Comparison of ENCODE assay signal across 9 mouse cellular contexts in genomic region chr1:91098887-91099286, GRCm38 (mm10). TPM values are rescaled to one million over a fixed set of nuclear protein-coding genes. Genes with fewer than 3 reads are reported as not detected.
A peak's percentile ranks its signal among the peaks of the same experiment; 100 is the strongest.
DNase-seq lines count a peak whose midpoint lies in the region; ATAC-seq and TF ChIP-seq lines count a peak whose summit lies in the region.
"Had no signal": no experiment of that assay in that cellular context is flagged by ENCODE, and none has a peak within 500 bp of the region (broad histone marks: within the 10 kb centered on the region; RNA-seq: fewer than 3 reads in every experiment).

No protein-coding gene starts in this region.

- H3K9ac ChIP-seq in hindbrain, embryonic 16.5 days (ENCODE audit: low read depth, low read length): no peak overlapping the region
- H3K9ac ChIP-seq: liver, embryonic 15.5 days had no signal

- peak; percentile 74 for TF ChIP-seq CTCF in cerebellum, adult 2 months (IDR thresholded peaks at IDR 0.05; ENCODE audit: borderline replicate concordance, insufficient read depth, low read depth, low read length)

- 22% methylated on average over 6 of the region's 6 CpGs for WGBS in cerebellum, adult 2 months
- WGBS in hindbrain, embryonic 16.5 days: 17% methylated on average over 6 of the region's 6 CpGs

- H3K27me3 ChIP-seq in cerebellum, adult 2 months (ENCODE audit: control insufficient read depth, insufficient read depth, low read length): no peaks in the 10 kb centered on the region
- H3K27me3 ChIP-seq in hindbrain, embryonic 16.5 days (replicated peaks; ENCODE audit: control insufficient read depth, insufficient read depth, low read length): no peaks in the 10 kb centered on the region
- H3K27me3 ChIP-seq: liver, embryonic 15.5 days had no signal

- peak; percentile 82 for DNase-seq in Muller cell, postnatal 12 days (ENCODE audit: inconsistent ontology term)
- peak; percentile 32 to 56 for DNase-seq in cerebellum, adult 2 months
- peak; percentile 51 to 63 for DNase-seq in gastrocnemius, adult 8-10 months (ENCODE audit: low spot score in 2 of 2)
- peak; percentile 50 to 57 for DNase-seq in layer of hippocampus, postnatal 36 days
- peak; percentile 73 for DNase-seq in right cerebral cortex, postnatal 4 days
- no peak for DNase-seq in yolk sac, embryonic 10.5 days (ENCODE audit: low spot score)

- H3K4me1 ChIP-seq in cerebellum, adult 2 months (ENCODE audit: control insufficient read depth, insufficient read depth, low read length): no peaks in the 10 kb centered on the region
- H3K4me1 ChIP-seq in hindbrain, embryonic 16.5 days (ENCODE audit: control insufficient read depth, insufficient read depth, low read depth, low read length): no peaks in the 10 kb centered on the region

- H3K4me2 ChIP-seq in hindbrain, embryonic 16.5 days (ENCODE audit: low read length): no peak overlapping the region
- H3K4me2 ChIP-seq: liver, embryonic 15.5 days had no signal

- no peak overlapping the region for H3K27ac ChIP-seq in cerebellum, adult 2 months (ENCODE audit: insufficient read depth, low read length)
- no peak overlapping the region for H3K27ac ChIP-seq in hindbrain, embryonic 16.5 days (ENCODE audit: low read depth, low read length)
- H3K27ac ChIP-seq: liver, embryonic 15.5 days had no signal

- 0 out of 2 replicates have a peak, but pooled peaks have one; percentile 58 for ATAC-seq in hindbrain, embryonic 16.5 days
- ATAC-seq in megakaryocyte, adult 5-6 weeks (ENCODE audit: poor library complexity, severe bottlenecking): peak; percentile 75

- no peaks in the 10 kb centered on the region for H3K36me3 ChIP-seq in hindbrain, embryonic 16.5 days (ENCODE audit: control insufficient read depth, insufficient read depth, low read length)

- no peaks in the 10 kb centered on the region for H3K9me3 ChIP-seq in hindbrain, embryonic 16.5 days (ENCODE audit: control insufficient read depth, low read length)
- H3K9me3 ChIP-seq: liver, embryonic 15.5 days had no signal

- no peak for TF ChIP-seq POLR2A in cerebellum, adult 2 months (IDR thresholded peaks at IDR 0.05; ENCODE audit: borderline replicate concordance, insufficient read depth, low read length)

- no peak overlapping the region for H3K4me3 ChIP-seq in cerebellum, adult 2 months (replicated peaks; ENCODE audit: insufficient read depth, low read depth, low read length)
- no peak overlapping the region for H3K4me3 ChIP-seq in hindbrain, embryonic 16.5 days (ENCODE audit: low read length)
- H3K4me3 ChIP-seq: liver, embryonic 15.5 days had no signal

RNA-seq across cellular contexts. Expression of gene Rbm44, which starts 46.0 kb away (rescaled TPM):
- 0.07 TPM in 1 of 2 replicates, not detected in the other for polyA plus RNA-seq in cerebellum, adult 2 months (2012; rRNA removed)
- not detected for total RNA-seq in gastrocnemius, adult 8-10 months (2022)
- polyA plus RNA-seq in hindbrain, embryonic 16.5 days (2015; fragmentation: Nextera tagmentation; extraction: Ambion mirVana): 0.28 and 0.60 TPM in 2 replicates
- not detected for total RNA-seq in layer of hippocampus, postnatal 36 days (2021)
- 4.9 and 8.7 TPM in 2 replicates for total RNA-seq in megakaryocyte, adult 5-6 weeks (2015)
- 4.0 and 10.6 TPM in 2 replicates for total RNA-seq in megakaryocyte, adult 5-6 weeks (2017)

Comparison
In these comparisons a context has a peak if more than half of its experiments do, and no peak if none do; other contexts are left out.
1. RNA of gene Rbm44, which starts 46.0 kb away (total RNA-seq): 4.0 to 10.6 TPM in megakaryocyte, adult 5-6 weeks; not detected in layer of hippocampus, postnatal 36 days and not detected in gastrocnemius, adult 8-10 months; every median in the first group is over 4 times any median in the second.